Mouse (Mus musculus): ENCODE data around the gene Tmem126b. TPM values are rescaled to one million over a fixed set of nuclear protein-coding genes. Genes with fewer than 3 reads are reported as not detected.

Tmem126b gene
- total RNA-seq, 2 experiments from 2014 or later, result 13.2 to 14.3 TPM

GRCm38 (mm10) chr7:90426020-90427001 is 49.5 kb downstream of the Tmem126b start, which contains the start of gene Ccdc89:
Gene Ccdc89, plus strand, starts transcription at chr7:90426577.
- peak; percentile 83 for DNase-seq

Other genes with a start within 250 kb of the Tmem126b start
- not detected for gene Ccdc83, start 210.2 kb downstream of the Tmem126b start, total RNA-seq (2021)
- 10 to 100 TPM; 15.5 to 15.9 TPM for gene Sytl2, start 173.7 kb downstream of the Tmem126b start, total RNA-seq (2021)
- gene Ccdc89, start 49.4 kb downstream of the Tmem126b start, total RNA-seq (2021), result under 1 TPM; 0.38 to 0.52 TPM
- gene Crebzf, start 33.3 kb downstream of the Tmem126b start, total RNA-seq (2021), result 10 to 100 TPM; 34.4 to 37.6 TPM
- gene Tmem126a, start 18.8 kb downstream of the Tmem126b start, total RNA-seq (2021), result 10 to 100 TPM; 94.6 to 98.6 TPM
- gene Dlg2, start 671 bp upstream of the Tmem126b start, total RNA-seq (2021), result 1 to 10 TPM; 2.7 to 2.9 TPM